Mouse (Mus musculus) cerebellum, adult 2 months (tissue): ENCODE measurements around the gene Bbs9.

Experiments
- CTCF ChIP-seq: fragments of 200-500 bp; IDR thresholded peaks from 2 replicates; pipeline ENCODE4 v1.5.1; 2011; ENCODE audit warnings: low read depth, mild to moderate bottlenecking, control low read depth, low read length, moderate library complexity, borderline replicate concordance; ENCODE audit not compliant: insufficient read depth
- POLR2A ChIP-seq: fragments of 200-500 bp; IDR thresholded peaks from 2 replicates; pipeline ENCODE4 v1.6.1; 2011; ENCODE audit warnings: low read length, control low read depth, borderline replicate concordance; ENCODE audit not compliant: insufficient read depth

- TF ChIP-seq CTCF (no peak), POLR2A (no peak)
Measured at GRCm38 (mm10) chr9:22428666-22429410, 46.7 kb upstream of the Bbs9 start.
